In genomic region chr17:85395502-85395901, GRCm38 (mm10) we compare ENCODE assay signal across 8 mouse cellular contexts.
DNase-seq lines count a peak whose midpoint lies in the region; ATAC-seq lines count a peak whose summit lies in the region.

No protein-coding gene starts in this region.

- no peak overlapping the region for H3K9ac ChIP-seq in midbrain, embryonic 11.5 days (ENCODE audit: low read length)
- no peak overlapping the region for H3K9ac ChIP-seq in midbrain, embryonic 15.5 days
- no peak overlapping the region for H3K9ac ChIP-seq in embryonic facial prominence, embryonic 11.5 days (replicated peaks; ENCODE audit: low read length)
- no peak overlapping the region for H3K9ac ChIP-seq in liver, embryonic 13.5 days
- no peak overlapping the region for H3K9ac ChIP-seq in stomach, embryonic 14.5 days (replicated peaks; ENCODE audit: low read depth, low read length)

- no peak for DNase-seq in midbrain, embryonic 11.5 days (ENCODE audit: low spot score, missing footprints)
- peak; percentile 29 for DNase-seq in embryonic facial prominence, embryonic 11.5 days (ENCODE audit: low spot score)
- DNase-seq in liver, embryonic 13.5 days = no peak
- no peak for DNase-seq in kidney, adult 9 months
- DNase-seq in right cerebral cortex, adult 18-20 months = no peak
- DNase-seq in kidney, adult 8-10 months = no peak

- H3K4me2 ChIP-seq in midbrain, embryonic 11.5 days = no peak overlapping the region
- no peak overlapping the region for H3K4me2 ChIP-seq in midbrain, embryonic 15.5 days
- H3K4me2 ChIP-seq in embryonic facial prominence, embryonic 11.5 days (ENCODE audit: low read depth, low read length) = no peak overlapping the region
- H3K4me2 ChIP-seq in liver, embryonic 13.5 days = no peak overlapping the region
- no peak overlapping the region for H3K4me2 ChIP-seq in stomach, embryonic 14.5 days (replicated peaks; ENCODE audit: low read depth, low read length)

- no peak overlapping the region for H3K4me3 ChIP-seq in midbrain, embryonic 11.5 days (ENCODE audit: low read depth, low read length)
- no peak overlapping the region for H3K4me3 ChIP-seq in midbrain, embryonic 15.5 days
- H3K4me3 ChIP-seq in embryonic facial prominence, embryonic 11.5 days (ENCODE audit: low read depth, low read length) = no peak overlapping the region
- no peak overlapping the region for H3K4me3 ChIP-seq in liver, embryonic 13.5 days (replicated peaks)
- no peak overlapping the region for H3K4me3 ChIP-seq in stomach, embryonic 14.5 days (ENCODE audit: low read depth, low read length)

- no peaks in the 10 kb centered on the region; the same call in 1 of the 2 replicates for H3K27me3 ChIP-seq in midbrain, embryonic 11.5 days (ENCODE audit: control insufficient read depth, insufficient read depth, low read length)
- no peaks in the 10 kb centered on the region for H3K27me3 ChIP-seq in midbrain, embryonic 15.5 days (replicated peaks)
- H3K27me3 ChIP-seq in embryonic facial prominence, embryonic 11.5 days (ENCODE audit: control insufficient read depth, insufficient read depth, low read length) = no peaks in the 10 kb centered on the region
- H3K27me3 ChIP-seq in liver, embryonic 13.5 days = no peaks in the 10 kb centered on the region
- H3K27me3 ChIP-seq in stomach, embryonic 14.5 days (ENCODE audit: control insufficient read depth, insufficient read depth, low read length) = no peaks in the 10 kb centered on the region

- no peaks in the 10 kb centered on the region for H3K9me3 ChIP-seq in midbrain, embryonic 11.5 days (ENCODE audit: control insufficient read depth, low read length)
- H3K9me3 ChIP-seq in midbrain, embryonic 15.5 days = no peaks in the 10 kb centered on the region
- no peaks in the 10 kb centered on the region for H3K9me3 ChIP-seq in embryonic facial prominence, embryonic 11.5 days (replicated peaks; ENCODE audit: control insufficient read depth, low read length)
- H3K9me3 ChIP-seq in liver, embryonic 13.5 days (replicated peaks) = no peaks in the 10 kb centered on the region
- H3K9me3 ChIP-seq in stomach, embryonic 14.5 days (ENCODE audit: control insufficient read depth, low read depth, low read length) = no peaks in the 10 kb centered on the region

- H3K27ac ChIP-seq in midbrain, embryonic 11.5 days (ENCODE audit: low read depth, low read length) = no peak overlapping the region
- no peak overlapping the region for H3K27ac ChIP-seq in midbrain, embryonic 15.5 days
- no peak overlapping the region for H3K27ac ChIP-seq in embryonic facial prominence, embryonic 11.5 days (replicated peaks; ENCODE audit: low read depth, low read length)
- no peak overlapping the region for H3K27ac ChIP-seq in liver, embryonic 13.5 days
- no peak overlapping the region for H3K27ac ChIP-seq in stomach, embryonic 14.5 days (ENCODE audit: low read length)

- H3K4me1 ChIP-seq in midbrain, embryonic 11.5 days (ENCODE audit: control insufficient read depth, insufficient read depth, low read length) = peaks cover 27% of the 10 kb centered on the region
- peaks cover 36% of the 10 kb centered on the region for H3K4me1 ChIP-seq in midbrain, embryonic 15.5 days
- H3K4me1 ChIP-seq in embryonic facial prominence, embryonic 11.5 days (ENCODE audit: control insufficient read depth, insufficient read depth, low read length) = no peaks in the 10 kb centered on the region; the same call in 1 of the 2 replicates
- H3K4me1 ChIP-seq in liver, embryonic 13.5 days (replicated peaks) = peaks cover 4% of the 10 kb centered on the region; the same call in 1 of the 2 replicates
- H3K4me1 ChIP-seq in stomach, embryonic 14.5 days (ENCODE audit: control insufficient read depth, insufficient read depth, low read length) = 0 out of 2 replicates have a peak, but pooled peaks cover 3% of the 10 kb centered on the region

- ATAC-seq in midbrain, embryonic 11.5 days (ENCODE audit: low FRiP score) = peak; percentile 65
- no peak for ATAC-seq in midbrain, embryonic 15.5 days (replicated peaks)
- no peak for ATAC-seq in embryonic facial prominence, embryonic 11.5 days (replicated peaks; ENCODE audit: insufficient number of reproducible peaks, low FRiP score, low TSS enrichment, low read depth)
- ATAC-seq in liver, embryonic 13.5 days (ENCODE audit: low read depth) = 0 out of 2 replicates have a peak, but pooled peaks have one; percentile 54
- peak; percentile 63; the same call in 1 of the 2 replicates for ATAC-seq in stomach, embryonic 14.5 days (ENCODE audit: insufficient number of reproducible peaks, insufficient read depth, low FRiP score, low read depth)

- 41% methylated on average over 5 of the region's 5 CpGs for WGBS in midbrain, embryonic 11.5 days
- 26% methylated on average over 5 of the region's 5 CpGs for WGBS in midbrain, embryonic 15.5 days
- 38% methylated on average over 5 of the region's 5 CpGs for WGBS in embryonic facial prominence, embryonic 11.5 days
- 20% methylated on average over 5 of the region's 5 CpGs for WGBS in liver, embryonic 13.5 days (ENCODE audit: insufficient replicate concordance)
- WGBS in stomach, embryonic 14.5 days = 32% methylated on average over 5 of the region's 5 CpGs

- H3K36me3 ChIP-seq in midbrain, embryonic 11.5 days (ENCODE audit: control insufficient read depth, insufficient read depth, low read length) = no peaks in the 10 kb centered on the region
- H3K36me3 ChIP-seq in midbrain, embryonic 15.5 days (replicated peaks) = no peaks in the 10 kb centered on the region
- no peaks in the 10 kb centered on the region for H3K36me3 ChIP-seq in embryonic facial prominence, embryonic 11.5 days (replicated peaks; ENCODE audit: control insufficient read depth, insufficient read depth, low read depth, low read length)
- H3K36me3 ChIP-seq in liver, embryonic 13.5 days = no peaks in the 10 kb centered on the region
- no peaks in the 10 kb centered on the region for H3K36me3 ChIP-seq in stomach, embryonic 14.5 days (ENCODE audit: control insufficient read depth, insufficient read depth, low read length)

Comparison
In these comparisons a context has a peak if more than half of its experiments do, and no peak if none do; other contexts are left out.
1. ATAC-seq: peak in midbrain, embryonic 11.5 days (single experiment), liver, embryonic 13.5 days (single experiment) and stomach, embryonic 14.5 days (single experiment); none in midbrain, embryonic 15.5 days (single experiment) and embryonic facial prominence, embryonic 11.5 days (single experiment).